Mouse (Mus musculus): ENCODE data around the gene Tmem145. TPM values are rescaled to one million over a fixed set of nuclear protein-coding genes. Genes with fewer than 3 reads are reported as not detected.

The Tmem145 gene
- total RNA-seq, 2 experiments from 2014 or later: 47.8 to 55.1 TPM

Other genes with a start within 250 kb of the Tmem145 start
- 100 to 1,000 TPM; 215 to 242 TPM for gene Grik5, start 233.8 kb upstream of the Tmem145 start, total RNA-seq (2021)
- 10 to 100 TPM; 31.4 to 37.0 TPM for gene Zfp574, start 233.5 kb upstream of the Tmem145 start, total RNA-seq (2021)
- 10 to 100 TPM; 11.8 to 13.7 TPM for gene Pou2f2, start 126.4 kb upstream of the Tmem145 start, total RNA-seq (2021)
- 10 to 100 TPM; 24.1 to 25.4 TPM for gene Dedd2, start 85.5 kb upstream of the Tmem145 start, total RNA-seq (2021)
- 10 to 100 TPM in 1 of 2 experiments, 1 to 10 TPM in 1; 10.0 to 11.1 TPM for gene Zfp526, start 84.7 kb upstream of the Tmem145 start, total RNA-seq (2021)
- 100 to 1,000 TPM; 213 to 224 TPM for gene Gsk3a, start 68.3 kb upstream of the Tmem145 start, total RNA-seq (2021)
- gene Erf, start 55.3 kb upstream of the Tmem145 start, total RNA-seq (2021): 10 to 100 TPM; 65.1 to 75.6 TPM
- gene Cic, start 38.4 kb upstream of the Tmem145 start, total RNA-seq (2021): 100 to 1,000 TPM; 211 to 223 TPM
- 10 to 100 TPM; 26.7 to 28.0 TPM for gene Pafah1b3, start 8.1 kb upstream of the Tmem145 start, total RNA-seq (2021)
- gene Prr19, start 4.7 kb upstream of the Tmem145 start, total RNA-seq (2021): not detected
- gene Megf8, start 11.1 kb downstream of the Tmem145 start, total RNA-seq (2021): 100 to 1,000 TPM in 1 of 2 experiments, 10 to 100 TPM in 1; 99.2 to 105 TPM
- gene Cnfn, start 63.6 kb downstream of the Tmem145 start, total RNA-seq (2021): not detected
- 1 to 10 TPM; 5.4 to 6.4 TPM for gene Lipe, start 92.6 kb downstream of the Tmem145 start, total RNA-seq (2021)
- gene Cxcl17, start 106.8 kb downstream of the Tmem145 start, total RNA-seq (2021): not detected
- gene Ceacam1, start 171.5 kb downstream of the Tmem145 start, total RNA-seq (2021): 1 to 10 TPM; 2.2 to 2.7 TPM
- gene Ceacam2, start 233.8 kb downstream of the Tmem145 start, total RNA-seq (2021): under 1 TPM; 0.30 TPM